19 mouse cellular contexts compared by ENCODE assay signal in the genomic region with DNA sequence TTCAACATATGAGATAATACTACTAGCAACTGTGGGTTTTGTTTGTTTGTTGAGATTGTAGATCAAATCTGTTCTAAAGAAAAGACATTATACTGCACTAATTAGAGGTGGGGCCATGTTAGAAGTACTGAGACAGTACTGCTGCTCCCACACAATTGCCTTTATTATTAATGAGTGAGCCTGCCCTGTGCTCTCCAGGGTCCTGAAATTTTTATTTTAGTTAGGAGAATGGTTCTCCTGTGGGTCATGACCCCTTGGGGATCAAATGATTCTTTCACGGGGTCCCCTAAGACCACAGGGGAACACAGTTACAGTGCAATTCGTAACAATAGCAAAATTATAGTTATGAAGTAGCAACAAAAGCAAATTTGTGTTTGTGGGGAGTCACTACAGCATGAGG.
A peak's percentile ranks its signal among the peaks of the same experiment; 100 is the strongest.
DNase-seq lines count a peak whose midpoint lies in the region; ATAC-seq and TF ChIP-seq lines count a peak whose summit lies in the region.
"Had no signal": no experiment of that assay in that cellular context is flagged by ENCODE, and none has a peak within 500 bp of the region (broad histone marks: within the 10 kb centered on the region; RNA-seq: fewer than 3 reads in every experiment).

No protein-coding gene starts in this region.

- peak; percentile 41 for DNase-seq in heart, adult 11 months
- no peak for DNase-seq in heart, adult 18-20 months
- DNase-seq in lung, embryonic 14.5 days = peak; percentile 53
- no peak for DNase-seq in lung, postnatal 25 days (ENCODE audit: low spot score)
- peak; percentile 3 for DNase-seq in R1 (ENCODE audit: low read depth, low spot score)
- DNase-seq in forelimb bud, embryonic 11.5 days (ENCODE audit: low read depth, low spot score) = peak; percentile 40
- DNase-seq in forebrain, embryonic 14.5 days (ENCODE audit: low spot score) = no peak
- DNase-seq in cerebellum, adult 9-10 months = no peak
- DNase-seq: adrenal gland, postnatal 10 days; cerebellum, adult 11 months; cerebellum, adult 8-10 months; cerebellum, postnatal 36 days; gastrocnemius, postnatal 14 days; heart, postnatal 36 days had no signal

- H3K9ac ChIP-seq in lung, embryonic 14.5 days = no peak overlapping the region
- no peak overlapping the region for H3K9ac ChIP-seq in forebrain, embryonic 14.5 days (ENCODE audit: low read length)
- H3K9ac ChIP-seq: heart, embryonic 13.5 days; hindbrain, embryonic 12.5 days; intestine, embryonic 15.5 days had no signal

- H3K27ac ChIP-seq in lung, embryonic 14.5 days (ENCODE audit: low read depth) = no peak overlapping the region
- no peak overlapping the region for H3K27ac ChIP-seq in forebrain, embryonic 14.5 days (ENCODE audit: low read depth, low read length)
- H3K27ac ChIP-seq: heart, embryonic 13.5 days; hindbrain, embryonic 12.5 days; hindbrain, postnatal 0 days; intestine, embryonic 15.5 days had no signal

- no peaks in the 10 kb centered on the region for H3K36me3 ChIP-seq in lung, embryonic 14.5 days (ENCODE audit: insufficient read depth)
- no peaks in the 10 kb centered on the region for H3K36me3 ChIP-seq in forebrain, embryonic 14.5 days (ENCODE audit: control insufficient read depth, insufficient read depth, low read length)
- H3K36me3 ChIP-seq: heart, embryonic 13.5 days; hindbrain, embryonic 12.5 days; intestine, embryonic 15.5 days had no signal

- WGBS in lung, embryonic 14.5 days = 42% methylated on average over 2 of the region's 2 CpGs
- 45% methylated on average over 2 of the region's 2 CpGs for WGBS in forebrain, embryonic 14.5 days

- no peak for ATAC-seq in lung, embryonic 14.5 days (ENCODE audit: insufficient read depth)
- no peak for ATAC-seq in forebrain, embryonic 14.5 days
- ATAC-seq: forebrain, embryonic 16.5 days; hindbrain, postnatal 0 days; intestine, embryonic 15.5 days had no signal

- H3K27me3 ChIP-seq in lung, embryonic 14.5 days (ENCODE audit: insufficient read depth, low read length) = no peaks in the 10 kb centered on the region
- H3K27me3 ChIP-seq in forebrain, embryonic 14.5 days (replicated peaks; ENCODE audit: control insufficient read depth, insufficient read depth, low read length) = no peaks in the 10 kb centered on the region
- H3K27me3 ChIP-seq: heart, embryonic 13.5 days; hindbrain, embryonic 12.5 days; intestine, embryonic 15.5 days had no signal

- H3K4me1 ChIP-seq in lung, embryonic 14.5 days (ENCODE audit: insufficient read depth) = no peaks in the 10 kb centered on the region
- no peaks in the 10 kb centered on the region for H3K4me1 ChIP-seq in forebrain, embryonic 14.5 days (ENCODE audit: control insufficient read depth, insufficient read depth, low read length)
- H3K4me1 ChIP-seq: heart, embryonic 13.5 days; hindbrain, embryonic 12.5 days; intestine, embryonic 15.5 days had no signal

- H3K4me3 ChIP-seq in lung, embryonic 14.5 days (ENCODE audit: low read depth, low read length) = no peak overlapping the region
- no peak overlapping the region for H3K4me3 ChIP-seq in forebrain, embryonic 14.5 days (ENCODE audit: low read depth, low read length)
- H3K4me3 ChIP-seq: heart, embryonic 13.5 days; hindbrain, embryonic 12.5 days; intestine, embryonic 15.5 days had no signal

- no peak overlapping the region for H3K4me2 ChIP-seq in lung, embryonic 14.5 days
- no peak overlapping the region for H3K4me2 ChIP-seq in forebrain, embryonic 14.5 days (ENCODE audit: low read length)
- H3K4me2 ChIP-seq: heart, embryonic 13.5 days; hindbrain, embryonic 12.5 days; intestine, embryonic 15.5 days had no signal

- no peaks in the 10 kb centered on the region for H3K9me3 ChIP-seq in lung, embryonic 14.5 days (ENCODE audit: low read depth, low read length)
- H3K9me3 ChIP-seq in forebrain, embryonic 14.5 days (replicated peaks; ENCODE audit: control insufficient read depth, low read length) = no peaks in the 10 kb centered on the region
- H3K9me3 ChIP-seq: heart, embryonic 13.5 days; hindbrain, embryonic 12.5 days; intestine, embryonic 15.5 days had no signal

- no peak for TF ChIP-seq CTCF in lung, embryonic 14.5 days (IDR thresholded peaks at IDR 0.05; ENCODE audit: low read depth)

Comparison
In these comparisons a context has a peak if more than half of its experiments do, and no peak if none do; other contexts are left out.
1. DNase-seq: peak in heart, adult 11 months (single experiment), lung, embryonic 14.5 days (single experiment), R1 (single experiment) and forelimb bud, embryonic 11.5 days (single experiment); none in heart, adult 18-20 months (0 of 2), lung, postnatal 25 days (single experiment), forebrain, embryonic 14.5 days (single experiment) and cerebellum, adult 9-10 months (single experiment).